Mouse (Mus musculus): Measurements from ENCODE around the gene Aak1.

Aak1 gene

GRCm38 (mm10) chr6:86950733-86951255 is 101.5 kb downstream of the Aak1 start:
- in situ Hi-C loops (cut with MboI, MseI): no loop called here

GRCm38 (mm10) chr6:86955741-86956140 is 106.4 kb downstream of the Aak1 start:
- in situ Hi-C loops (cut with MboI, MseI): no loop called here

- in situ Hi-C loops (cut with MboI, MseI): no loop called here
Observed at GRCm38 (mm10) chr6:86956206-86956605, 106.9 kb downstream of the Aak1 start.

- in situ Hi-C loops (cut with MboI, MseI): no loop called here
Observed at GRCm38 (mm10) chr6:86959006-86959405, 109.7 kb downstream of the Aak1 start.

- in situ Hi-C loops (cut with MboI, MseI): no loop called here
Observed at GRCm38 (mm10) chr6:86963987-86964685, 114.8 kb downstream of the Aak1 start.

- in situ Hi-C loops (cut with MboI, MseI): no loop called here
Observed at GRCm38 (mm10) chr6:86967166-86967565, 117.8 kb downstream of the Aak1 start.

- in situ Hi-C loops (cut with MboI, MseI): no loop called here
Observed at GRCm38 (mm10) chr6:86973956-86974355, 124.6 kb downstream of the Aak1 start.

- in situ Hi-C loops (cut with MboI, MseI): no loop called here
Observed at GRCm38 (mm10) chr6:86978156-86978908, 129.0 kb downstream of the Aak1 start.

- in situ Hi-C loops (cut with MboI, MseI): no loop called here
Observed at GRCm38 (mm10) chr6:86978909-86979265, 129.6 kb downstream of the Aak1 start.

GRCm38 (mm10) chr6:86981206-86981605 is 131.9 kb downstream of the Aak1 start:
- in situ Hi-C loops (cut with MboI, MseI): no loop called here

- in situ Hi-C loops (cut with MboI, MseI): no loop called here
Observed at GRCm38 (mm10) chr6:86985314-86986106, 136.2 kb downstream of the Aak1 start.

GRCm38 (mm10) chr6:86989576-86989975 is 140.3 kb downstream of the Aak1 start:
- in situ Hi-C loops (cut with MboI, MseI): no loop called here

GRCm38 (mm10) chr6:86991041-86991440 is 141.7 kb downstream of the Aak1 start:
- in situ Hi-C loops (cut with MboI, MseI): loop anchor here in 1 of 2 experiments (10.0 kb wide), 1 partner anchor 324 kb away; no protein-coding TSS in a partner anchor

GRCm38 (mm10) chr6:86992349-86992748 is 143.0 kb downstream of the Aak1 start:
- in situ Hi-C loops (cut with MboI, MseI): loop anchor here in 1 of 2 experiments (10.0 kb wide), 1 partner anchor 322 kb away; no protein-coding TSS in a partner anchor

- in situ Hi-C loops (cut with MboI, MseI): loop anchor here in 1 of 2 experiments (10.0 kb wide), 1 partner anchor 321 kb away; no protein-coding TSS in a partner anchor
Observed at GRCm38 (mm10) chr6:86994254-86994653, 144.9 kb downstream of the Aak1 start.

GRCm38 (mm10) chr6:86996629-86997307 is 147.5 kb downstream of the Aak1 start:
- in situ Hi-C loops (cut with MboI, MseI): loop anchor here in 1 of 2 experiments (10.0 kb wide), 1 partner anchor 318 kb away; no protein-coding TSS in a partner anchor

GRCm38 (mm10) chr6:86997360-86997759 is 148.0 kb downstream of the Aak1 start:
- in situ Hi-C loops (cut with MboI, MseI): loop anchor here in 1 of 2 experiments (10.0 kb wide), 1 partner anchor 317 kb away; no protein-coding TSS in a partner anchor

- in situ Hi-C loops (cut with MboI, MseI): loop anchor here in 1 of 2 experiments (10.0 kb wide), 1 partner anchor 187 kb away; no protein-coding TSS in a partner anchor
Observed at GRCm38 (mm10) chr6:87001995-87002394, 152.7 kb downstream of the Aak1 start.

GRCm38 (mm10) chr6:87002521-87003055 is 153.3 kb downstream of the Aak1 start:
- in situ Hi-C loops (cut with MboI, MseI): loop anchor here in 1 of 2 experiments (10.0 kb wide), 1 partner anchor 188 kb away; no protein-coding TSS in a partner anchor

- in situ Hi-C loops (cut with MboI, MseI): loop anchor here in 1 of 2 experiments (10.0 kb wide), 1 partner anchor 189 kb away; no protein-coding TSS in a partner anchor
Observed at GRCm38 (mm10) chr6:87004099-87004498, 154.8 kb downstream of the Aak1 start.

Measured in T-helper 17 cell (primary cell).